Mouse (Mus musculus): Measurements from ENCODE around the gene Tmem160. TPM values are rescaled to one million over a fixed set of nuclear protein-coding genes. Genes with fewer than 3 reads are reported as not detected.
A peak's percentile ranks its signal among the peaks of the same experiment; 100 is the strongest.

The Tmem160 gene
- polyA plus RNA-seq, 1 experiment from 2014 or later, result 82.1 TPM

- no peak for ATAC-seq (replicated peaks; ENCODE audit: extremely low read depth, insufficient read depth, low FRiP score)
- peaks cover 7% of the 10 kb centered on the region for H3K4me1 ChIP-seq (ENCODE audit: control insufficient read depth, insufficient read depth, low read length)
- no peak overlapping the region for H3K9ac ChIP-seq (ENCODE audit: low read length)
- H3K9me3 ChIP-seq (replicated peaks; ENCODE audit: control insufficient read depth, low read length), result no peaks in the 10 kb centered on the region
- no peaks in the 10 kb centered on the region for H3K27me3 ChIP-seq (ENCODE audit: control insufficient read depth, insufficient read depth, low read length)
- no peak overlapping the region for H3K27ac ChIP-seq (ENCODE audit: low read length)
- peaks cover 25% of the 10 kb centered on the region for H3K36me3 ChIP-seq (ENCODE audit: control insufficient read depth, insufficient read depth)
- H3K4me2 ChIP-seq (ENCODE audit: low read depth, low read length), result no peak overlapping the region
- no peak overlapping the region for H3K4me3 ChIP-seq (ENCODE audit: low read length)
- 43% methylated on average over 2 of the region's 2 CpGs for WGBS
These were observed 40.8 kb downstream of the Tmem160 start for GRCm38 (mm10) chr7:16493361-16493760.

GRCm38 (mm10) chr7:16496260-16496659 lies 43.7 kb downstream of the Tmem160 start:
- no peak overlapping the region for H3K4me3 ChIP-seq (ENCODE audit: low read length)
- no peak for ATAC-seq (replicated peaks; ENCODE audit: extremely low read depth, insufficient read depth, low FRiP score)
- no peaks in the 10 kb centered on the region for H3K9me3 ChIP-seq (replicated peaks; ENCODE audit: control insufficient read depth, low read length)
- no peak overlapping the region for H3K4me2 ChIP-seq (ENCODE audit: low read depth, low read length)
- H3K36me3 ChIP-seq (ENCODE audit: control insufficient read depth, insufficient read depth), result peaks cover 28% of the 10 kb centered on the region
- no peaks in the 10 kb centered on the region for H3K27me3 ChIP-seq (ENCODE audit: control insufficient read depth, insufficient read depth, low read length)
- H3K9ac ChIP-seq (ENCODE audit: low read length), result no peak overlapping the region
- H3K4me1 ChIP-seq (ENCODE audit: control insufficient read depth, insufficient read depth, low read length), result peaks cover 7% of the 10 kb centered on the region
- no peak overlapping the region for H3K27ac ChIP-seq (ENCODE audit: low read length)
- 66% methylated on average over 3 of the region's 3 CpGs for WGBS

GRCm38 (mm10) chr7:16499671-16500104 lies 47.1 kb downstream of the Tmem160 start:
- ATAC-seq (replicated peaks; ENCODE audit: extremely low read depth, insufficient read depth, low FRiP score), result no peak
- Histone ChIP-seq H3K27ac (ENCODE audit: low read length) (no peak overlapping the region), H3K9me3 (replicated peaks; ENCODE audit: control insufficient read depth, low read length) (no peaks in the 10 kb centered on the region), H3K27me3 (ENCODE audit: control insufficient read depth, insufficient read depth, low read length) (no peaks in the 10 kb centered on the region), H3K4me2 (ENCODE audit: low read depth, low read length) (no peak overlapping the region), H3K9ac (ENCODE audit: low read length) (no peak overlapping the region), H3K4me1 (ENCODE audit: control insufficient read depth, insufficient read depth, low read length) (peaks cover 10% of the 10 kb centered on the region), H3K4me3 (ENCODE audit: low read length) (no peak overlapping the region), H3K36me3 (ENCODE audit: control insufficient read depth, insufficient read depth) (peaks cover 40% of the 10 kb centered on the region)
- 89% methylated on average over 6 of the region's 6 CpGs for whole genome bisulfite sequencing

- Histone ChIP-seq H3K27me3 (ENCODE audit: control insufficient read depth, insufficient read depth, low read length) (no peaks in the 10 kb centered on the region), H3K4me1 (ENCODE audit: control insufficient read depth, insufficient read depth, low read length) (peaks cover 6% of the 10 kb centered on the region), H3K4me2 (ENCODE audit: low read depth, low read length) (no peak overlapping the region), H3K9me3 (replicated peaks; ENCODE audit: control insufficient read depth, low read length) (no peaks in the 10 kb centered on the region), H3K9ac (ENCODE audit: low read length) (no peak overlapping the region), H3K36me3 (ENCODE audit: control insufficient read depth, insufficient read depth) (peaks cover 47% of the 10 kb centered on the region), H3K27ac (ENCODE audit: low read length) (no peak overlapping the region), H3K4me3 (ENCODE audit: low read length) (no peak overlapping the region)
- no peak for ATAC-seq (replicated peaks; ENCODE audit: extremely low read depth, insufficient read depth, low FRiP score)
- 84% methylated on average over 4 of the region's 4 CpGs for WGBS
These were observed 49.0 kb downstream of the Tmem160 start for GRCm38 (mm10) chr7:16501571-16501970.

GRCm38 (mm10) chr7:16504573-16505225 lies 52.1 kb downstream of the Tmem160 start:
- H3K27me3 ChIP-seq (ENCODE audit: control insufficient read depth, insufficient read depth, low read length), result no peaks in the 10 kb centered on the region
- peaks cover 26% of the 10 kb centered on the region for H3K36me3 ChIP-seq (ENCODE audit: control insufficient read depth, insufficient read depth)
- 0 out of 2 replicates have a peak, but pooled peaks have one; percentile 28 for ATAC-seq (replicated peaks; ENCODE audit: extremely low read depth, insufficient read depth, low FRiP score)
- no peak overlapping the region for H3K4me2 ChIP-seq (ENCODE audit: low read depth, low read length)
- no peak overlapping the region for H3K27ac ChIP-seq (ENCODE audit: low read length)
- 54% methylated on average over 2 of the region's 2 CpGs for WGBS
- peaks cover 3% of the 10 kb centered on the region; the same call in 1 of the 2 replicates for H3K4me1 ChIP-seq (ENCODE audit: control insufficient read depth, insufficient read depth, low read length)
- H3K4me3 ChIP-seq (ENCODE audit: low read length), result no peak overlapping the region
- no peaks in the 10 kb centered on the region for H3K9me3 ChIP-seq (replicated peaks; ENCODE audit: control insufficient read depth, low read length)
- H3K9ac ChIP-seq (ENCODE audit: low read length), result no peak overlapping the region

Other genes starting within 250 kb of the Tmem160 start
- gene Dhx34, start 230.7 kb upstream of the Tmem160 start, polyA plus RNA-seq (2015; fragmentation: Nextera tagmentation; extraction: Ambion mirVana), result 10.8 and 11.2 TPM in 2 replicates
- gene C5ar2, start 208.6 kb upstream of the Tmem160 start, polyA plus RNA-seq (2015; fragmentation: Nextera tagmentation; extraction: Ambion mirVana), result 0.76 and 0.88 TPM in 2 replicates
- gene C5ar1, start 193.2 kb upstream of the Tmem160 start, polyA plus RNA-seq (2015; fragmentation: Nextera tagmentation; extraction: Ambion mirVana), result 2.6 and 3.2 TPM in 2 replicates
- 6.9 and 9.0 TPM in 2 replicates for gene Inafm1, start 179.2 kb upstream of the Tmem160 start, polyA plus RNA-seq (2015; fragmentation: Nextera tagmentation; extraction: Ambion mirVana)
- 12.0 and 15.2 TPM in 2 replicates for gene Ccdc9, start 166.0 kb upstream of the Tmem160 start, polyA plus RNA-seq (2015; fragmentation: Nextera tagmentation; extraction: Ambion mirVana)
- gene Bbc3, start 144.4 kb upstream of the Tmem160 start, polyA plus RNA-seq (2015; fragmentation: Nextera tagmentation; extraction: Ambion mirVana), result 5.7 and 6.8 TPM in 2 replicates
- gene Sae1, start 65.0 kb upstream of the Tmem160 start, polyA plus RNA-seq (2015; fragmentation: Nextera tagmentation; extraction: Ambion mirVana), result 211 and 235 TPM in 2 replicates
- 8.5 and 9.0 TPM in 2 replicates for gene Zc3h4, start 51.9 kb upstream of the Tmem160 start, polyA plus RNA-seq (2015; fragmentation: Nextera tagmentation; extraction: Ambion mirVana)
- gene Npas1, start 24.9 kb downstream of the Tmem160 start, polyA plus RNA-seq (2015; fragmentation: Nextera tagmentation; extraction: Ambion mirVana), result 0.49 and 0.59 TPM in 2 replicates
- 12.9 and 16.0 TPM in 2 replicates for gene Arhgap35, start 162.2 kb downstream of the Tmem160 start, polyA plus RNA-seq (2015; fragmentation: Nextera tagmentation; extraction: Ambion mirVana)
- 0.86 and 1.0 TPM in 2 replicates for gene Ceacam15, start 222.9 kb downstream of the Tmem160 start, polyA plus RNA-seq (2015; fragmentation: Nextera tagmentation; extraction: Ambion mirVana)